Comparison of ENCODE assay signal across 31 mouse cellular contexts in genomic region chr5:66294952-66295351, GRCm38 (mm10). TPM values are rescaled to one million over a fixed set of nuclear protein-coding genes. Genes with fewer than 3 reads are reported as not detected.
"Had no signal": no experiment of that assay in that cellular context is flagged by ENCODE, and none has a peak within 500 bp of the region (broad histone marks: within the 10 kb centered on the region; RNA-seq: fewer than 3 reads in every experiment).

No protein-coding gene starts in this region.

- ATAC-seq: hindbrain, embryonic 16.5 days; inflammation-experienced regulatory T-cells, adult 6 months; intestine, embryonic 15.5 days; intestine, postnatal 0 days; liver, postnatal 0 days had no signal

- H3K36me3 ChIP-seq: heart, embryonic 10.5 days; heart, embryonic 12.5 days; hindbrain, embryonic 10.5 days; intestine, embryonic 15.5 days; limb, embryonic 10.5 days; liver, embryonic 13.5 days; liver, embryonic 15.5 days had no signal

- H3K27me3 ChIP-seq: heart, embryonic 12.5 days; hindbrain, embryonic 12.5 days; intestine, embryonic 15.5 days; limb, embryonic 12.5 days; liver, embryonic 13.5 days; liver, embryonic 15.5 days had no signal

- H3K9me3 ChIP-seq: heart, embryonic 10.5 days; heart, embryonic 12.5 days; hindbrain, embryonic 12.5 days; intestine, embryonic 15.5 days; limb, embryonic 10.5 days; limb, embryonic 12.5 days; liver, embryonic 13.5 days; liver, embryonic 15.5 days had no signal

- DNase-seq: gastrocnemius, adult 2 months; gastrocnemius, postnatal 10 days; gastrocnemius, postnatal 25 days; heart, adult 18-20 months; heart, postnatal 10 days; heart, postnatal 4 days; kidney, adult 18-20 months; kidney, adult 8-10 months; kidney, postnatal 10 days; kidney, postnatal 25 days; kidney, postnatal 4 days; layer of hippocampus, adult 9-11 months; liver; liver, embryonic 13.5 days; liver, postnatal 0 days; lung, adult 2 months had no signal

- H3K4me2 ChIP-seq: heart, embryonic 12.5 days; hindbrain, embryonic 12.5 days; hindbrain, embryonic 14.5 days; intestine, embryonic 15.5 days; limb, embryonic 12.5 days; liver, embryonic 13.5 days; liver, embryonic 15.5 days had no signal

- H3K27ac ChIP-seq: gastrocnemius, adult 2 months; heart, embryonic 10.5 days; hindbrain, embryonic 10.5 days; hindbrain, embryonic 12.5 days; hindbrain, embryonic 14.5 days; intestine, embryonic 15.5 days; layer of hippocampus, adult 2 months; left cerebral cortex, adult 2 months; limb, embryonic 10.5 days; limb, embryonic 12.5 days; liver, embryonic 13.5 days; liver, embryonic 15.5 days had no signal

- H3K4me1 ChIP-seq: heart, embryonic 12.5 days; hindbrain, embryonic 10.5 days; hindbrain, embryonic 12.5 days; intestine, embryonic 15.5 days; limb, embryonic 10.5 days; limb, embryonic 12.5 days; liver, embryonic 13.5 days; liver, embryonic 15.5 days had no signal

- H3K9ac ChIP-seq: heart, embryonic 12.5 days; hindbrain, embryonic 12.5 days; hindbrain, embryonic 14.5 days; intestine, embryonic 15.5 days; limb, embryonic 12.5 days; liver, embryonic 13.5 days; liver, embryonic 15.5 days; liver, postnatal 0 days had no signal

- H3K4me3 ChIP-seq: gastrocnemius, adult 2 months; heart, embryonic 10.5 days; heart, embryonic 12.5 days; hindbrain, embryonic 10.5 days; hindbrain, embryonic 12.5 days; intestine, embryonic 15.5 days; layer of hippocampus, adult 2 months; left cerebral cortex, adult 2 months; limb, embryonic 10.5 days; limb, embryonic 12.5 days; liver, embryonic 13.5 days; liver, embryonic 15.5 days had no signal

RNA-seq across cellular contexts. Expression of gene Nsun7, which starts 35.3 kb away (rescaled TPM):
- total RNA-seq: gastrocnemius, postnatal 25 days; heart, adult 18-20 months; heart, postnatal 25 days had no signal
- polyA plus RNA-seq: liver, embryonic 13.5 days; liver, embryonic 15.5 days had no signal
